Mouse (Mus musculus): Measurements from ENCODE around the gene Tnfrsf14. TPM values are rescaled to one million over a fixed set of nuclear protein-coding genes. Genes with fewer than 3 reads are reported as not detected.

Tnfrsf14 gene
- 1 to 10 TPM; 5.3 to 7.1 TPM for total RNA-seq (2021)
- long read RNA-seq, experiment 1, result 0 reads
- long read RNA-seq, experiment 2, partial matches to known transcripts, result 0 of 1 reads
- long read RNA-seq, experiment 2, other reads (novel, unspliced or antisense), result 0 of 1 reads

- DNase-seq, result no peak
Measured at GRCm38 (mm10) chr4:154928395-154929087, at the start of gene Tnfrsf14. Gene Tnfrsf14, minus strand, starts transcription at chr4:154928563.

- peak; percentile 68 to 79 for DNase-seq
Measured at GRCm38 (mm10) chr4:154974163-154974611, 45.8 kb upstream of the Tnfrsf14 start.

DNA sequence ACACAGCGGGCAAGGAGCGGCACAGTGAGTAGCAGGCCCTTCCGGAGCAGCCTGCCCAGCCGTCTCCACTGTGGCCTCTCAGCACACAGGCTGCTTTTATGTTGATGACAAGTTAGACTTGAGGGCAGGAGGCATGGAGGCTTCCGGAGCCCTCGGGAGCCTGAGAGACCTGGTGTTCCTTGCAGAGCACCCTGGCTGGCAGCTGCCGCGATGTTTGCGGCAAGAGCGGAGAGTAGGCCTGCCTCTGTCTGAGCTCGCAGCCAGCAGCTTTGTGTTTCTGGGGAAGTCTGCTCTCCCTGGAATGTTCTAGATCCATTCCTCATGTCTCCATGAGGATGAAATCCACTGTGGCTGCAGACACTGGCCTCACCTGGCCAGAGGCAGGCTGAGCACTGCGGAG is 44.2 kb upstream of the Tnfrsf14 start:
- DNase-seq, result no peak

GRCm38 (mm10) chr4:154967173-154967572 is 38.8 kb upstream of the Tnfrsf14 start:
- DNase-seq, result peak; percentile 34 to 60

- DNase-seq, result peak; percentile 77 to 81
Measured at GRCm38 (mm10) chr4:154965856-154966255, 37.5 kb upstream of the Tnfrsf14 start.

GRCm38 (mm10) chr4:154964581-154965235 is 36.3 kb upstream of the Tnfrsf14 start:
- DNase-seq, result no peak

- peak; percentile 94 to 96 for DNase-seq
Measured at GRCm38 (mm10) chr4:154963901-154964580, 35.7 kb upstream of the Tnfrsf14 start, which contains the start of gene Pank4. Gene Pank4, plus strand, starts transcription at chr4:154964123.

- DNase-seq, result no peak
Measured at GRCm38 (mm10) chr4:154963190-154963836, 35.0 kb upstream of the Tnfrsf14 start.

- no peak for DNase-seq
Measured at GRCm38 (mm10) chr4:154962683-154963082, 34.3 kb upstream of the Tnfrsf14 start.

DNA sequence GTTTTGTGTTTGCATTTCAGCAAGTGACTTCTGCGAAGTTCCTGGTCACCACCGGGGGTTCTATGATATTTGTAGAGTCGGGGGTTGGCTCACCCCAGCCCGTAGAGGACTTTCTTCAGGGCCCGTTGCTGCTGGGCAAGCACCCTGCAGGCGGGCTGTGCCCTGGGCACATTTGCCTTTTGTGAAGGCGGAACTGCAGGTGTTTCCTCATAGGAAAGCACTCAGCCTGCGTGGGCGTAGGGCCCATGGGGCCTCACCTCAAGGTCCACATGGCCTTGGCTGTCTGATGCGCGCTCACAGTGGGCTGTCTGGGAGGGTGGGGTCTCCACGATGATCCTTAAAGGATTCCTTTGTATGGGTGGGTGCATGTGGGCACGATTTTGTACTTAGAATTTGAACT is 33.5 kb upstream of the Tnfrsf14 start:
- peak in 1 of 2 experiments; percentile 48 for DNase-seq

GRCm38 (mm10) chr4:154961226-154961738 is 32.9 kb upstream of the Tnfrsf14 start:
- DNase-seq, result peak; percentile 29 to 53

GRCm38 (mm10) chr4:154960690-154961225 is 32.4 kb upstream of the Tnfrsf14 start, which contains the start of gene Hes5:
Gene Hes5, plus strand, starts transcription at chr4:154960923.
- DNase-seq, result peak in 1 of 2 experiments; percentile 37

- DNase-seq, result no peak
Measured at GRCm38 (mm10) chr4:154960021-154960689, 31.8 kb upstream of the Tnfrsf14 start.

DNA sequence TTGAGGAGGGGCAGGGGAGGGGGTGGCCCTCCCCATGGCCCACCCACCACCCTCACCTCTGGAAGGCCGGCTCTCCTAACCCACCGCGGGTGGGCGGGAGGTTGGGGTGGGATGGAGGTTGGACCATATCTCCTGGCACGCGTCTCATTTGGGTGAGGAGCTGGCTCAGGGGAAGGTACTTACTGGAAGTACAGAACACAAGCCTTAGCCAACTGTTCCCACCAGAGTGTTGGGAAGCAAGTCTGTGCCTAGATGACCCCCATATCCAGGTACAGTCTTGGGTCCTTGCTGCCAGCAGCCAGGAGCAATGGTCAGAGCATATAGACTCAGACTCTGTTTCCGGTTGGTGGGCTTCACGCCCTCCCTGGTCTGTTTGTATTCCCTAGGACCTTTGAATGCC is 30.3 kb upstream of the Tnfrsf14 start:
- no peak for DNase-seq

DNA sequence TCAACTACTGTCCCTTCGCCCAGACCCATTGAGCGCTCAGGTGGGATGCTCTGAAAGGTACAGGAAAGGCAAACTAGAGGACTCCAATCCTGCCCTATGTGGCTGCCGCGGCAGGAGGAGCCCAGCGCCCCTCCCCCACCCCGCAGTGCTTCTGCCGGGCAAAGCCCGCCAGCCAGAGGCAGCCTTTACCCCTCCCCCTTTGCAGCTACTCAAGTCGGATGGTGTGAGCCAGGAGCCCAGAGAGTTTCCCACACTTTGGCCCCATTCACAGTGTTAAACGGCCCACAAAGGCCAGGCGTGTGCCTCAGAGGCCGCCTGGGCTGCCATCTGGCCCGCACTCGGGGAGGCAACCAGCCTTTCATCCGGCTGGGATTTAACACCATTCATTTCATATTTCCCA is 29.8 kb upstream of the Tnfrsf14 start:
- no peak for DNase-seq

GRCm38 (mm10) chr4:154957289-154957993 is 29.1 kb upstream of the Tnfrsf14 start:
- no peak for DNase-seq

GRCm38 (mm10) chr4:154956604-154957003 is 28.2 kb upstream of the Tnfrsf14 start:
- no peak for DNase-seq

GRCm38 (mm10) chr4:154952461-154953241 is 24.3 kb upstream of the Tnfrsf14 start:
- DNase-seq, result no peak

DNA sequence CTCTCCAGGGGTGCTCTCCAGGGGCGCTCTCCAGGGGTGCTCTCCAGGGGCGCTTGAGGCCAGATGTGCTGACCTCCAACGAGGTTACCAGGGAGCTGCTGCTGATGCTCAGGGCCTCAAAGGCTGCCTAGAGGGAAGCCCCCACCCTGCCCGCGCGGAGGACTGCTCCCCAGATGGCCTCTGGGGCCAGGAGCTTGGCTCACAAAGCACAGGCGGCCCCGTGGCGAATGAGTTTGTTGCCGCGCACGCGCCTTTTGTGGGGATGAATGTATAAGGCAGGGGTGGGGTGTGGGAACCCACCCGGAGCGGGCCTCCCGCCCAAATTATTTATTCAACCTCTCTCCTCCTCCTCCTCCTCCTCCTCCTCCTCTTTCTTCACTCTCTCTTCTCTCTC is 21.2 kb upstream of the Tnfrsf14 start:
- no peak for DNase-seq
